Mouse (Mus musculus) splenic B cell, adult 2 months (primary cell): Measurements from ENCODE around the gene Hif3a.

ENCODE experiments used
- DNase-seq: peaks from one replicate; pipeline ENCODE4 v3.0.0-alpha.2; 2011; ENCODE audit warnings: low read depth, low spot score
- H3K27me3 ChIP-seq: 2 replicates; pipeline ENCODE4 v1.6.1; 2012; ENCODE audit warnings: mild to moderate bottlenecking, low read length, moderate library complexity, mixed read lengths; ENCODE audit not compliant: control insufficient read depth, poor library complexity, insufficient read depth, severe bottlenecking
- H3K36me3 ChIP-seq: 2 replicates; pipeline ENCODE4 v1.6.1; 2012; ENCODE audit warnings: mild to moderate bottlenecking, low read length, moderate library complexity, mixed read lengths; ENCODE audit not compliant: control insufficient read depth, poor library complexity, insufficient read depth, severe bottlenecking

The Hif3a gene

GRCm38 (mm10) chr7:16995345-16995744 lies 66.9 kb downstream of the Hif3a start:
- Histone ChIP-seq H3K36me3 (no peaks in the 10 kb centered on the region), H3K27me3 (no peaks in the 10 kb centered on the region; the same call in 1 of the 2 replicates)
- DNase-seq: no peak

GRCm38 (mm10) chr7:16994400-16994799 lies 67.8 kb downstream of the Hif3a start:
- no peaks in the 10 kb centered on the region; the same call in 1 of the 2 replicates for H3K27me3 ChIP-seq
- no peak for DNase-seq
- no peaks in the 10 kb centered on the region for H3K36me3 ChIP-seq

- no peaks in the 10 kb centered on the region; the same call in 1 of the 2 replicates for H3K27me3 ChIP-seq
- no peaks in the 10 kb centered on the region for H3K36me3 ChIP-seq
- DNase-seq: no peak
Measured at GRCm38 (mm10) chr7:16993651-16994399, 68.4 kb downstream of the Hif3a start.

DNA sequence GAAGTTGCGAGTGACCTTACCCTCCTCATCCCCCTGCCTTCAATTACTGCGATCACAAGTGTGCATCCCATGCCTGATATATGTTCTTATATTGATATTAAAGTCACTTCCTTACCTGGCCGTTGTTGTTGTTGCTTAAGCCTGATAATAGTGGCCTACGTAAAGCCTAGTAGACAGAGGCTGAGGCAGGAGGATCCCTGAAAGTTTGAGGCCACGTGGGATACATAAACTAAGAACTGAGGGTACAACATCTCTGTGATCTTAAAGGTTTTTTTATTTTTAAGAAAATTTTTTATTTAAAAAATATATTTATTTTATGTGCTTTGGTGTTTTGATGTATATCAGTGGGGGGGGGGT lies 69.8 kb downstream of the Hif3a start, which contains the start of gene Ccdc8:
TSS of gene Ccdc8 (plus strand) at position 258 of the 357 bp plus-strand sequence.
- no peaks in the 10 kb centered on the region for H3K36me3 ChIP-seq
- no peaks in the 10 kb centered on the region; the same call in 1 of the 2 replicates for H3K27me3 ChIP-seq
- DNase-seq: no peak

DNA sequence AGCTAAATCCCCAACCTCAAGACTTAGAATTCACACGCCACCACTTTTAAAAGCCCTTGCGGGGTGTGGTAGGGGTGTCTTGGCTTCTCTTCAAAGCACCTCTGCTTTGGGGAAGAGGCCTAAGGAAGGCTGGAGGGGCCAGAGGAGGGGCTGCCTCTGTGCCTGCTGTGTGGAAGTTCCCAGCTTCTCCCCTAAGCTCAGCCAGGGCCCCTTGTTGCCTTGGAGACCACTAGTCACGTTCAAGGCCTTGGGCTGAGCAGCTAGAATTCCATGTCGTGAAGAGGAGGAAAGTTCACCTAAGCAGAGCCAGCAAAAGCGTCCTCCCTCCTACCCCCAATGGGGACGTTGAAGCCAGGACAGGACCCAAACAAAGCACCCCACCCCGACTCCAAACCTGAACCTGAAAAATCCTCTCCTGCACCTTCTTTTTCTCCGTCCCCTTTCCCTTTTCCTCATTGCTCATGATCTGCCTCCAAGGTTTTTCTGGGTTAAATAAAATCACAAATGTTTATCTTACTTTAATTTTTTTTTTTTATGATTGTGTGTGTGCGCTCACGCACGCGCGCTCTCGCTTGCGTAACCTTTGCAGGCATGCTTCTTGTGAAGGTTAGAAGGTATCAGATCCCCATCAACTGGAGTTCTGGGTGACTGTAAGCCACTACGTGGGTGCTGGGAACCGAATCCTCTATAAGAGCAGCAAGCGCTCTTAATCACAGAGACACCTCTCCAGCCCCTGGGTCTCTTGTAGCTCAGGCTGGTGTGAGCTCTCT lies 70.4 kb downstream of the Hif3a start:
- no peaks in the 10 kb centered on the region; the same call in 1 of the 2 replicates for H3K27me3 ChIP-seq
- no peak for DNase-seq
- no peaks in the 10 kb centered on the region for H3K36me3 ChIP-seq

DNA sequence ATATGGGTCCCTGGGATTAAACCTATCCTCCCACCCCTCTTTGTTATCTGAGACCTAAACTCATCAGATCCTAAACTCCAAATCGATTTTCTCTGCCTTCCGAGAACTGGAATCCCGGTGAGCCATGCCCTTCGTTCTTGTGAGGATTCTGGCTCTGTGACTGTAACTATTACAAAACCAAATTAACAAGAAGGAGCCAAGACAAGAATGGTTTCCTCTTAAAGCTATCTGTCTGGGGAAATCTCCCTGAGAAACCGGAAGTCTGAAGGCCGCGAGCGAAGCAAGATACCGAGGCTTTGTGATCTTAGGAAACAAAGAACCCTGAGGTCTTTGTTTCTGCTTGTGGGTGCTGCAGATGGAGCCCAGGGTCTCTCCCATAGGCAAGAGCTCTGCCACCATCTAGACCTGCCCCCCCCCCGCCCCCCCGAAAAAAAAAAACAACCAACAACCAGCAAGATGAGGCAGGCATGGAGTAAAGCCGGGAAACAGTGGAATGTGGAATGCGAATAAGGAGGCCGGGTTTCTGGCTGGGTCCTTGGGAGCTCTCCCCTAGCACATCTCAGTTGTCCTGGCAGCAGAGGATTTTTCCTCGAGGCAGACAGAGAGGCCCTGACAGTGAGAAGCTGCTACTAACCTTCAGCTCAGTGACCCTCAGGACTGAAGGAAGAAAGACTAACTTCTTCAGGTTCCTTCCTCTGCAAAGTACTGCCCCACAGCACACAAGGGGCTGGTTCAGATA lies 72.1 kb downstream of the Hif3a start:
- no peaks in the 10 kb centered on the region for H3K36me3 ChIP-seq
- no peaks in the 10 kb centered on the region; the same call in 1 of the 2 replicates for H3K27me3 ChIP-seq
- peak; percentile 36 for DNase-seq

DNA sequence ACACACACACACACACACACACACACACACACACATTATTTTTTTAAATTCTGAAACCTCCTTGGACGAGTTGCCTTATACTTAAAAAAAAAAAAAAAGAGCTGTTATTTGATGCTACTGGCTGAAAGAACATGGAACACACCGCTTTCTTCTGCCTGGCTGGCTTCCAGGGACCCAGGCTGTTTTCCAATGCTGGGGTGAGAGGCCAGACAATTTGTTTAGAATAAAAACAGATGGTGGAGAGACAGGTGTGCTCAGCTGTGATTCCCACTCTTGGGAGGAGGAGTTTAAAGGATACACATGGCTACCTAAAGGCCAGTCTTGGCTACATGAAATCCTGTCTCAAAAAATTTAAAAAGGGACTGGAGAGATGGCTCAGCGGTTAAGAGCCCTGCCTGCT lies 73.8 kb downstream of the Hif3a start:
- Histone ChIP-seq H3K36me3 (no peaks in the 10 kb centered on the region), H3K27me3 (no peaks in the 10 kb centered on the region)
- no peak for DNase-seq

DNA sequence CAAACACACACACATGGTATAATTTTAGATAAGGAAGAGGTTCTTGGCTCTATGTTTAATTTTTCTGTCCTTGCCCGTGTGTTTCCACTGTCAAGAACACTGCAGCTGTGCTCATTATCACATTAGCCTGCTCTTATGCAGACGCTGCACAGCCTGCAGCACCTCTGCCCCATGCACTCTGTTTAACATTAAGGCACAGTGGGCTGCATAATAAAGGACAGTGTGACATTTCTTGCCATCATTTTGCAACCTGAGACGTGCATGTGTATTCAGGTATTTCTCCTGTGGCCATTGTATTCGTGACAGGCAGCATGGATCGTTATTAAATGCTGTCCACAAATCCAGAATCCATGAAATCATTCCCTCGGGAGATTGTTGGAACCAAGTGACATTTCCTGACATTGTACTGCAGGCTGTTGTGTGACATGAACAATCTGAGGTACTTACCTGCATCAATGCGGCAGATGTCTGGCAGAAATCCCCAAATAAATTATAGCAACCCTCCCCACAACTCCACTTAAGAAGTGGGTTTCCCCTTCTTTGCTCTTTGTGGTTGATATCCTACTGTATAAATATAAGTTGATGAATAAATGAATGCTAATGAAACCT lies 74.6 kb downstream of the Hif3a start:
- Histone ChIP-seq H3K27me3 (no peaks in the 10 kb centered on the region), H3K36me3 (no peaks in the 10 kb centered on the region)
- no peak for DNase-seq

- peak; percentile 75 for DNase-seq
- no peaks in the 10 kb centered on the region for H3K36me3 ChIP-seq
- no peaks in the 10 kb centered on the region for H3K27me3 ChIP-seq
Measured at GRCm38 (mm10) chr7:16982859-16983568, 79.2 kb downstream of the Hif3a start, which contains the start of gene Gm42372. Gm42372 (plus strand) TSS chr7:16983086.
